Mouse (Mus musculus): ENCODE data around the gene Atxn7.

The Atxn7 gene

GRCm38 (mm10) chr14:14065142-14065498 is 103.9 kb downstream of the Atxn7 start:
- DNase-seq, result no peak

GRCm38 (mm10) chr14:14066241-14066640 is 105.0 kb downstream of the Atxn7 start:
- no peak for DNase-seq

- peak in 1 of 2 experiments; percentile 25 for DNase-seq
Measured at GRCm38 (mm10) chr14:14067648-14068472, 106.6 kb downstream of the Atxn7 start.

GRCm38 (mm10) chr14:14068553-14068952 is 107.3 kb downstream of the Atxn7 start:
- no peak for DNase-seq

- DNase-seq, result no peak
Measured at GRCm38 (mm10) chr14:14070541-14071315, 109.5 kb downstream of the Atxn7 start.

- no peak for DNase-seq
Measured at GRCm38 (mm10) chr14:14071456-14071855, 110.2 kb downstream of the Atxn7 start.

- no peak for DNase-seq
Measured at GRCm38 (mm10) chr14:14080604-14081194, 119.5 kb downstream of the Atxn7 start.

- DNase-seq, result no peak
Measured at GRCm38 (mm10) chr14:14083811-14084210, 122.6 kb downstream of the Atxn7 start.

- no peak for DNase-seq
Measured at GRCm38 (mm10) chr14:14086711-14087263, 125.5 kb downstream of the Atxn7 start.

GRCm38 (mm10) chr14:14087348-14087747 is 126.1 kb downstream of the Atxn7 start:
- DNase-seq, result no peak

- no peak for DNase-seq
Measured at GRCm38 (mm10) chr14:14088016-14088791, 127.0 kb downstream of the Atxn7 start.

- no peak for DNase-seq
Measured at GRCm38 (mm10) chr14:14090571-14090970, 129.3 kb downstream of the Atxn7 start.

- peak; percentile 61 to 67 for DNase-seq
Measured at GRCm38 (mm10) chr14:14098330-14098980, 137.2 kb downstream of the Atxn7 start.

- no peak for DNase-seq
Measured at GRCm38 (mm10) chr14:14100773-14101280, 139.6 kb downstream of the Atxn7 start.

- no peak for DNase-seq
Measured at GRCm38 (mm10) chr14:14101296-14101695, 140.1 kb downstream of the Atxn7 start.

GRCm38 (mm10) chr14:14104213-14104929 is 143.1 kb downstream of the Atxn7 start:
- no peak for DNase-seq

- no peak for DNase-seq
Measured at GRCm38 (mm10) chr14:14104930-14105318, 143.7 kb downstream of the Atxn7 start.

GRCm38 (mm10) chr14:14110710-14111109 is 149.5 kb downstream of the Atxn7 start:
- no peak for DNase-seq

- DNase-seq, result peak; percentile 76 to 79
Measured at GRCm38 (mm10) chr14:14120230-14121096, 159.2 kb downstream of the Atxn7 start, which contains the start of gene Psmd6. Gene Psmd6, minus strand, starts transcription at chr14:14120984.

All from thymus, adult 18-20 months (tissue).